In the genomic region with DNA sequence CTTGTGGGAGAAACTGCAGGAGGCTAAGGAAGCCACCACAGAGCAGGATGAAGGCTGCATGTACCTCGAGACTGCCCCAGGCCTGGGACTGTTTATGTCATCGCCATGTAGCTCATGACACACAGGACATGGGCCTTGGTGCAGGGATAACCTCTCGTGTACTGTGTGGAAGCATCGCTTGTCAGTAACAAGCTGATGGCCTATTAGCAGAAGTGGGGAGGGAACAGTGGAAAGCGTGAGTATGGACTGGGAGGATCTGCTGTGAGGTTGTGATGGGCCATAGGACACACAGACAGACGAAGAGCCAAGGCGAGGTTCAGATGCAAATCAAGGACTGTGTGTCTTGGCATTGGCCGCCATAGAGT, we compare ENCODE assay signal across 9 mouse cellular contexts. TPM values are rescaled to one million over a fixed set of nuclear protein-coding genes. Genes with fewer than 3 reads are reported as not detected.
DNase-seq lines count a peak whose midpoint lies in the region; ATAC-seq lines count a peak whose summit lies in the region.
"Had no signal": no experiment of that assay in that cellular context is flagged by ENCODE, and none has a peak within 500 bp of the region (broad histone marks: within the 10 kb centered on the region; RNA-seq: fewer than 3 reads in every experiment).

No protein-coding gene starts in this region.

- H3K36me3 ChIP-seq in intestine, embryonic 16.5 days (ENCODE audit: control insufficient read depth, insufficient read depth, low read length) = 0 out of 2 replicates have a peak, but pooled peaks cover 2% of the 10 kb centered on the region

- H3K9ac ChIP-seq in intestine, embryonic 16.5 days (ENCODE audit: low read depth, low read length) = 0 out of 2 replicates have a peak overlapping the region, but pooled peaks have one; percentile 27

- no peak overlapping the region for H3K27ac ChIP-seq in intestine, embryonic 16.5 days (ENCODE audit: low read length)

- no peak overlapping the region for H3K4me3 ChIP-seq in intestine, embryonic 16.5 days (ENCODE audit: low read length)

- H3K27me3 ChIP-seq in intestine, embryonic 16.5 days (replicated peaks; ENCODE audit: control insufficient read depth, insufficient read depth, low read length) = no peaks in the 10 kb centered on the region; the same call in 1 of the 2 replicates

- intact Hi-C loops in heart, postnatal 25 days (cut with DNase I) = no loop called here

- WGBS in intestine, embryonic 16.5 days = 76% methylated on average over 8 of the region's 8 CpGs

- H3K4me1 ChIP-seq in intestine, embryonic 16.5 days (ENCODE audit: control insufficient read depth, insufficient read depth, low read length) = peaks cover 8% of the 10 kb centered on the region

- ATAC-seq in intestine, embryonic 16.5 days = no peak
- no peak for ATAC-seq in megakaryocyte, adult 5-6 weeks (ENCODE audit: poor library complexity, severe bottlenecking)
- ATAC-seq in erythroid progenitor cell, adult 5-6 weeks (replicated peaks; ENCODE audit: low FRiP score, poor library complexity, severe bottlenecking) = no peak

- no peak overlapping the region for H3K4me2 ChIP-seq in intestine, embryonic 16.5 days (ENCODE audit: low read depth, low read length)

- no peaks in the 10 kb centered on the region for H3K9me3 ChIP-seq in intestine, embryonic 16.5 days (ENCODE audit: control insufficient read depth, low read length)

- peak; percentile 90 for DNase-seq in heart, adult 11 months
- DNase-seq in heart, postnatal 25 days (ENCODE audit: low spot score) = no peak
- DNase-seq in right cerebral cortex, postnatal 14 days = peak; percentile 9
- DNase-seq in right cerebral cortex, postnatal 4 days = no peak
- DNase-seq in urinary bladder, postnatal 4 days (ENCODE audit: low spot score in 2 of 2) = no peak

RNA-seq across cellular contexts. Expression of gene Pld4, which starts 12.9 kb away (rescaled TPM):
- total RNA-seq in heart, postnatal 25 days (2021) = 1 to 10 TPM; 5.6 to 6.9 TPM
- 12.2 and 13.0 TPM in 2 replicates for polyA plus RNA-seq in intestine, embryonic 16.5 days (2015; fragmentation: Nextera tagmentation; extraction: Ambion mirVana)
- total RNA-seq in megakaryocyte, adult 5-6 weeks (2015) = 532 and 545 TPM in 2 replicates
- 316 and 364 TPM in 2 replicates for total RNA-seq in megakaryocyte, adult 5-6 weeks (2017)
- 20.1 and 29.9 TPM in 2 replicates for total RNA-seq in erythroid progenitor cell, adult 5-6 weeks (2015; ENCODE audit: low replicate concordance)
- total RNA-seq in erythroid progenitor cell, adult 5-6 weeks (2017; ENCODE audit: low replicate concordance) = 8.9 and 14.0 TPM in 2 replicates
- polyA plus RNA-seq: C2C12 had no signal

RNA-seq across cellular contexts. Expression of gene Cep170b, which starts 27.3 kb away (rescaled TPM):
- total RNA-seq in heart, postnatal 25 days (2021) = 1 to 10 TPM; 7.7 to 9.8 TPM
- 12.4 and 13.2 TPM in 2 replicates for polyA plus RNA-seq in intestine, embryonic 16.5 days (2015; fragmentation: Nextera tagmentation; extraction: Ambion mirVana)
- total RNA-seq in megakaryocyte, adult 5-6 weeks (2015) = 0.41 and 1.2 TPM in 2 replicates
- total RNA-seq in megakaryocyte, adult 5-6 weeks (2017) = 0.20 and 0.22 TPM in 2 replicates
- 1.3 TPM in 1 of 2 replicates, not detected in the other for total RNA-seq in erythroid progenitor cell, adult 5-6 weeks (2015; ENCODE audit: low replicate concordance)
- not detected in 2 replicates for total RNA-seq in erythroid progenitor cell, adult 5-6 weeks (2017; ENCODE audit: low replicate concordance)

RNA-seq across cellular contexts. Expression of gene Ahnak2, which starts 54.9 kb away (rescaled TPM):
- 10 to 100 TPM; 15.3 to 16.5 TPM for total RNA-seq in heart, postnatal 25 days (2021)
- polyA plus RNA-seq in intestine, embryonic 16.5 days (2015; fragmentation: Nextera tagmentation; extraction: Ambion mirVana) = 2.3 and 2.8 TPM in 2 replicates
- total RNA-seq in megakaryocyte, adult 5-6 weeks (2015) = not detected in 2 replicates
- total RNA-seq in megakaryocyte, adult 5-6 weeks (2017) = 0.04 and 0.15 TPM in 2 replicates
- total RNA-seq in erythroid progenitor cell, adult 5-6 weeks (2015; ENCODE audit: low replicate concordance) = 0.36 TPM in 1 of 2 replicates, not detected in the other
- total RNA-seq in erythroid progenitor cell, adult 5-6 weeks (2017; ENCODE audit: low replicate concordance) = 0.64 TPM in 1 of 2 replicates, not detected in the other

Comparison
In these comparisons a context has a peak if more than half of its experiments do, and no peak if none do; other contexts are left out.
1. DNase-seq: peak in heart, adult 11 months (single experiment) and right cerebral cortex, postnatal 14 days (single experiment); none in heart, postnatal 25 days (single experiment), right cerebral cortex, postnatal 4 days (single experiment) and urinary bladder, postnatal 4 days (0 of 2).
2. RNA of gene Pld4, which starts 12.9 kb away (total RNA-seq): 316 to 545 TPM in megakaryocyte, adult 5-6 weeks; 8.9 to 29.9 TPM in erythroid progenitor cell, adult 5-6 weeks and 5.6 to 6.9 TPM in heart, postnatal 25 days; every median in the first group is over 10 times any median in the second.
3. RNA of gene Ahnak2, which starts 54.9 kb away (total RNA-seq): 15.3 to 16.5 TPM in heart, postnatal 25 days; 0.04 to 0.15 TPM in megakaryocyte, adult 5-6 weeks and 0.36 to 0.64 TPM in erythroid progenitor cell, adult 5-6 weeks; every median in the first group is over 4 times any median in the second.